Mouse (Mus musculus) frontal cortex, postnatal 36 days (tissue): Measurements from ENCODE around the gene Spen.

Experiments
- DNase-seq, 2 experiments: peaks; one replicate each; pipeline ENCODE4 v3.0.0; 2022; ENCODE audit warnings: low spot score in 2 of 2

Spen gene

DNA sequence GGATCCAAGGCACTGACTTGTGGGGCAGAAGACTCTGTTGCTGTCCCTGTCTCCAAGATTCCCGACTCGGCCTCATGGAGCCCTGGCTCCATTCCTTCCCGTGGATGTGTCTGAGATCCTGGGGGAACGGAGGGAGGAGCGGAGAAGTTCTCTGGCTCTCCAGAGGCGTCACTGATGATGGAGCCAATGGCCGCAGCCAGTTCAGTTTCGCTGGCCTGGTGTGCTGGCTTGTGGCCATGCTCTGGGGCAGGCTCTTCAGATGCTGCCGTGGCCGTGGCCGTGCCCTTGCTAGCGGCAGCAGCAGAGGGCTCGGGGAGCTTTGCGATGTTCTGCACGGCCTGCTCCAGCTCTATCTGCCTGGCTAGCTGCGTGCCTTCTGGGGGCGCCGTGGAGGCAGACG is 64.0 kb downstream of the Spen start:
- DNase-seq, result no peak

DNA sequence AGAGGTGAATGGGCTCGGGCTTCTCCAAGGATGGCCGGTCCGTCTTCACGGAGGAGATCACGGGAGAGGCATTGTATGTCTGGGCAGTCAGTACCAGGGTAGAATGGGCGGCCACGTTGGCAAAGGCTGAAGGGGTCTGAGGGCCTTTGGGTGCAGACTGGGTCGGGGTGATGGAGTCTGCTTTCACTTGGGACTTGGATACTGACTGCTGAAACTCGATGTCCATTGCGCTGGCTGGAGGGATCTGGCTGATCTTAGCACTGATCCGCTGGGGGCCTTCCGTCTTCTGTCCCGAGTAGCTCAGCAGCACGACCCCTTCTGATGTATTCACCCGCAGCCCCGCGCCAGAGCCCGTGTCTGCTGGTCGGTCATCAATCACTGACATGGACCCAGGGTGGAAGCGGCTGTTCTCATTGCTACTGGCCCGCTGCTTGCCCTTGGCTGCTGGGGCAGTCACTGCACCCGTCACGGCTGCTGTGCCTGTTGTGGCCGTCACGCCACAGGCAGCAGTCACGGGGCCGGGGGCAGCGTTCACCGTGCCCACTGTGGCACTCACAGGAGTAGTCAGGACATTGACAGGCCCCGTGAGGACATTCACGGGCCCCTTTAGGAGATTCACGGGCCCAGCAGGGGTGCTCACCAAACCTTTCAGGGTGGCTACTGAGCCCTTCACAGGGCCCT is 65.6 kb downstream of the Spen start:
- no peak for DNase-seq

DNA sequence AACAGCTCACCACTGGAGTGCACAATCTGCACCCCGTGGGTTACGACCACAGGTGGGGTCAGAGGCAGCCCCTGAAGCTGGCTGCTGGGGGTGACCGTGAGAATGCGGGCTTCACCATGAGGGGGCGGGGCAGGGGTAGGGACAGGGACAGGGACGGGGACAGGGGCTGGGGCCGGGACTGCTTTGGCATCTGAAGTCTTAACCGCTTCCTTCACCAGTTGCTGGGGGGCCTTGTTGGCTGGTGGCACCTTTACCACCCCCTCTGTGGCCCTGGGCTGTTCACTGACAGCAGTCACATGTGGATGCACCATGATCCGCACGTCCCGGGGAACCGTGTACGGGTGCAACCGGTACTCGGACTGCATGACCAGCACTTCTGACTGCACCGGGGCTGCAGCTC is 66.9 kb downstream of the Spen start:
- DNase-seq, result no peak

DNA sequence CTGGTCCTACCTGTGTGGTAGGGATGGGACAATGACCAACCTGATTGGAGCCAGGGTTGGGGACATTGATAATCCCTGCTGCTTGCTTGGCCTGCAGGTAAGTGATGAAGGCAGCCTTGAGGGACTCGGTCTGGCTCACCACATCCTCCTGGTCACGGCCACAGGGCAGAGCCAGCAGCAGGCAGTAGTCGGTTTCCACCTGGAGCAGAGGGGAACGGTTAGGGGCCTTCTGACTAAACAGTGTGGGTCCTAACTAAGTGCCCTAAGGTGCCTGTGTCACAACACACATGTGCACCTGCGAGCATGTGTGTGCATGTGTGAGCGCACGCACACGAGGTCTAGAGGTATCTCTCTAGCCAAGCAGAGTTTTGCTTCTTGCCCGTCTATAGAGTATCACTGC is 69.1 kb downstream of the Spen start:
- no peak for DNase-seq

DNA sequence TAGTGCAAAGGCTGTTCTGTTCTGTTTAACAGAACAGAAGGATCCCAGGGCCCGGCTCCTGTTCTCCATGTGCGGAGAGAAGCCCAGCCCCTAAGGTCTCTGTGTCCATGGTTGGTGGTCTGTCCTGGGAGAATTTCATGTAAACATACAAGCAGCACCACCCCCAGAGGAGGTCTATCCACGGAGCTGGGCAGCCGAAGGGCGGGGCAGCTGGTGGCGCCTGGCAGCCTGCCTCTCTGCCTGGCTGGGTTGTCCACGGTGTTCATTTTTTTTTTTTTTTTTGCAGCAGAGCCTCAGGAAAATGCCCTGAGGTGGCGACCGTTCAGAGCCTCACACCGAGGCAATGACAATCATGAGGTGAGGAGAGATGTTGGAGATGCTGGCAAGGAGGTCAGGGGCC is 69.8 kb downstream of the Spen start:
- DNase-seq, result no peak

DNA sequence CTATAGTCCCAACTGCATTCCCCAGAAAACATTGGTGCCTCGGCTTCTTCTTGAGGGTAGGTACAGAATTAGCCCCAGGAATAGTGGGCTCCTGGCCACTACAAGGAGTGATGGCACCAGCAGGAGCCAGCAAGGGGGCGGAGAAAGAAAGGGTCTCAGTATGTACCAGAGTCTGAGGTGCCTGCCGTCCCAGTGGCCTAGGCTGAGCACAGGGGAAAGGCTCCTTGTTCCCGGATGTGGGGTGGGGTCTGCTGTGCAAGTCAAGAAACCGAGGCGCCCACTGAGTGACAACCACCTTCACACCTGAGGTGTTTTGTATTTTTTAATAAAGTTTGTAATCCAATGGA is 70.8 kb downstream of the Spen start:
- no peak for DNase-seq

DNA sequence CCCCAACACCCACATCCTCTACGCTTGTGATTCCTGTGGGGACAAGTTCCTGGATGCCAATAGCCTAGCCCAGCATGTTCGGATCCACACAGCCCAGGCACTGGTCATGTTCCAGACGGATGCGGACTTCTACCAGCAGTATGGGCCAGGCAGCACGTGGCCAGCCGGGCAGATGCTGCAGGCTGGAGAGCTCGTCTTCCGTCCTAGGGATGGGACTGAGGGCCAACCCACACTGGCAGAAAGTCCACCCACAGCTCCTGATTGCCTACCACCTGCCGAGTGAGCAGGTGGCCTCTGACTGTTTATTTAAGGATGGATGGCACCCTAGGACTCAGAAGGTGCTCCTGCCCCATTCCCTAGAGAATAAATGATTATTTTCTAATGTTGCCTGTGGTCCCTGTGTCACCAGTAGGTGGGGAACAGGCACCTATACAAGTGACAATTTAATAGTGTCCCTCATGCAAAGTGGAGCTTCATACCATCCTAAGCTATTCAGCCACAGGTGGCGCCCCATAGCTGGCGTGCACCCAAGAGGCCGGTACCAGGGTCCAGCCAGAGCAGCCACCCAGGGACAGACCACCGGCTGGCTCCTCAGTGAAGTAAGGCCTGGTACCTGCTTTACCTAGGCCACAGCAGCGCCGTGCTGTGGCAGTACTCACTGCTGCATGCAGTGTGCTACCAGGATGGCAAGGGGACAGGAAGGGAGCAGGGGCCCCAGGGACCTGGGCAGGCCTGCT is 71.4 kb downstream of the Spen start:
- DNase-seq, result no peak

DNA sequence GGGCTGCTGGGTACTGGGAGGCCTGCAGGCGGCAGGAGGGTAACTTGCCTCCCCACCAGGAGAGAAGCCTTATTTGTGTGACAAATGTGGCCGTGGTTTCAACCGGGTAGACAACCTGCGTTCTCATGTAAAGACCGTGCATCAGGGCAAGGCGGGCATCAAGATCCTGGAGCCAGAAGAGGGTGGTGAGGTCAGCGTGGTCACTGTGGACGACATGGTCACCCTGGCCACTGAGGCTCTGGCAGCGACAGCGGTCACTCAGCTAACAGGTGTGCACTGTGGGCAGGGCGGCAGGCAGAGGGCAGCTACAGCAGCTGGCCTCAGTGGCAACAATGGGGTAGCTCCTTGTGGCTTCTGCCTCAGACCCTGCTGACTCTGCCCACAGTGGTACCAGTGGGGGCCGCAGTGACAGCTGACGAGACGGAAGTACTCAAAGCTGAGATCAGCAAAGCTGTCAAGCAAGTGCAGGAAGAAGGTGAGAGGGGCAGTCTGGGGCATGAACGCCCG is 72.1 kb downstream of the Spen start:
- no peak for DNase-seq

DNA sequence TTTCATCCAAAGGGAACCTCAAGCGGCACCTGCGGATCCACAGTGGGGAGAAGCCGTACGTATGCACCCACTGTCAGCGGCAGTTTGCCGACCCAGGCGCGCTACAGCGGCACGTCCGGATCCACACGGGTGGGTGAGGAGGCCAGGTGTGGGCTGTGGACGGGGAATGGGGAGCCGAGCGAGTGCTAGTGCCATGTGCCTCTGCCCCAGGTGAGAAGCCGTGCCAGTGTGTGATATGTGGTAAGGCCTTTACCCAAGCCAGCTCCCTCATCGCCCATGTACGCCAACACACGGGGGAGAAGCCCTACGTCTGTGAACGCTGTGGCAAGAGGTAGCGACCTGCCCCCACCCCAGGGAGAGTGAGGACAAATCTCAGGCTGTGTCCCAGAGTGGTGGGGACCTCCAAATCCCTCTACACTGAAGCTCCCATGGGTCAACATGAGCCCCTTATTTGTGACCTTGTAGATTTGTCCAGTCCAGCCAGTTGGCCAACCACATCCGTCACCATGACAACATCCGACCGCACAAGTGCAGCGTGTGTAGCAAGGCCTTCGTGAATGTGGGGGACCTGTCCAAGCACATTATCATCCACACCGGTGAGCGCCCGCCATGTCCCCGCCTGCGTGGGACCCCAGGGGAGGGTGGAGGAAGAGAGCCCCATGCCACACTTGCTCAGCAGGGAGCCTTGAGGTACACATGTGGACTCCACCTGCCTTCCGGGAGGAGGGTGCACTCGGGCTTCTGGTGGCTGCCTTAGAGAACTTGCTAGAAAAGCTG is 72.7 kb downstream of the Spen start:
- DNase-seq, result no peak

DNA sequence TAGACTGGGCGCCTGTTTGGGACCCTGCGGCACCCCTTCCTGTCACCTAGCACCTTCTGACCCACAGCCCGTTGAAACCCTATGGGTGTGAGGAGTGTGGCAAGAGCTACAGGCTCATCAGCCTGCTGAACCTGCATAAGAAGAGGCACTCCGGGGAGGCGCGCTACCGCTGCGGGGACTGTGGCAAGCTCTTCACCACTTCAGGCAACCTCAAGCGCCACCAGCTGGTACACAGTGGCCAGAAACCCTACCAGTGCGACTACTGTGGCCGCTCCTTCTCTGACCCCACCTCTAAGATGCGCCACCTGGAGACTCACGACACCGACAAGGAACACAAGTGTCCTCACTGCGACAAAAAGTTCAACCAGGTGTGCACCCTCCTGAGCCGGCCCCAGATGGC is 73.7 kb downstream of the Spen start:
- no peak for DNase-seq

DNA sequence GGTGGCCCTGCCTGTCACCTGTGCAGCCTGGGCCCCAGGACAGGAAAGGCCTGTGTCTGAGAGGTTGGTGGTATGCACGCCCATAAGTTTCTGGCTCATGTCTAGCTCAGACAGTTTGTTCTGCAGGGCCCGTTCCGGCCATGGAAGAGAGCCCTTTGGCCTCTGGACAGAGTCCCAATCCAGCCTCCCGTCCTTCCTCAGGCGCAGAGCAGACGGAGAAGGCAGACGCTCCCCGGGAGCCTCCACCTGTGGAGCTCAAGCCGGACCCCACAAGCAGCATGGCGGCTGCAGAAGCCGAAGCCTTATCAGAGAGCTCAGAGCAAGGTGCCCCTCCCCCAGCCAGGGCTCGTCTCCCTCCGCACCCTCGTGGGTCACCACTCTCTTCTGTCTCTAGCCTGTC is 74.9 kb downstream of the Spen start:
- DNase-seq, result no peak

DNA sequence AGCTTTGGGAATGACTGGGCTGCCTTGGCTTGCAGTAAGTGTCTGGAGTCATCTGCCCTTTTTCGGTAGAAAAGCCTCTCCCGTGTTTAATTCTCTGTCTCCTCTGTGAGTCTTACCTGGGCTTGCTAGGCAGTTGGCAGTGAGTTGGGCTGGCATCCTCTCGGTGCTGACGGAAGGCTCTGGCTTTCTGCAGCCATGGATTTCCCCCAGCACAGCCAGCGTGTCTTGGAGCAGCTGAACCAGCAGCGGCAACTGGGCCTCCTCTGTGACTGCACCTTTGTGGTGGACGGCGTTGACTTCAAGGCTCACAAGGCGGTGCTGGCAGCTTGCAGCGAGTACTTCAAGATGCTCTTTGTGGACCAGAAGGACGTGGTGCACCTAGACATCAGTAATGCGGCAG is 76.8 kb downstream of the Spen start:
- no peak for DNase-seq

DNA sequence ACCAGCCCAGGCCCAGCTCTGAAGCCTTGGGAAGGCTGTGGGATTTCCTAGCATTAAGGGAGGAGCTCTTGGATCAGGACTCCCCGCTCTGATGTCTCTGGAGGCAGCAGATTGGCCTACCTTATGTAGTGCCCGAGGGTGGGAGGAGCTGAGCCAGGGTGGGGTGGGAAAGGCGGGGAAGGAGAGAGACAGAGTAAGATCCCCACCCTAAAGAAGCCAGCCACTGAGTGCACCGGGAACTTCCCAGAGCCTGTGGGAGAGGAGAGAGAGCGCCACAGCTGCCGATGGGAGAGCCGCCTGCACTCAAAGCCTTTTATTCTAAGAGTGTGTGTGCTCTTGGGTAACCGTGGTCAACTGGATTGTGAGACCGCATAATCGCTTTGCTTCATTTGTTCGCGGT is 77.3 kb downstream of the Spen start:
- DNase-seq, result no peak

DNA sequence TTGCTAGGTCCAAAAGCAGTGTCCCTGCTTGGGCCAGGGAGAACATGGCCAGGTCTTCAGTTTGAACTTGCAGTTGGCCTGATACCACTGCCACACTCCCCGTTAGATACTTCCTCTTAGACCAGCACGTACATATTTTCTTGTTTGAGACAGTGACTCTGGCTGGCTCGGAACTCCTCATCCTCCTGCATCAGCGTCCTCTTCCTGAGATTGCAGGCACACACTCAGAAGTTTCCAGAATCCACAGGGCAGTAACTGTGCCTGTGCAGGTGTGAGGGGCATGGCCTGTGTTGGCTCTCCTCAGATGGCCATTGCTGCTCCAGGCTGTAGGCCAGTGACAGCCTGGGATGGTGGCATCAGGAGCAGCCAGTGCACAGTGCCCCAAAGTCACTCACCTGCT is 77.9 kb downstream of the Spen start:
- no peak for DNase-seq

DNA sequence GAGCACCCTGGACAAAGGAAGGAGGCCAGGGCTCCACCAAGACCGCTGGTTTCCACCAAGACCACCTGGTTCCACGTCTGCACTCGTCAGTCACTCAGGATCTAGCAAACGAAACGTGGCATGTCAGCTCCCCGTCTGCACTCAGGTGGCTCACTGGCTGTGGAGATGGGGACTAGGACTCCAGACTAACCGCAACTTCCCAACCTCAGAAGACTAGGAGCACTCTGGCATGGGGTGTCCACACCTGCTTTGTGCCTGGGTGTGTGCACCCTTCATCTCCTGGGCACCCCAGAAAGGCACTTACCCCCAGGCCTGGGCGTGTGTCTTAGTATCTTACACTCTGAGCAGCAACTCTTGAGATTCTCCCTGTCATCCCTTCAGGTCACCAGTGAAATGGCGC is 78.6 kb downstream of the Spen start:
- no peak for DNase-seq

DNA sequence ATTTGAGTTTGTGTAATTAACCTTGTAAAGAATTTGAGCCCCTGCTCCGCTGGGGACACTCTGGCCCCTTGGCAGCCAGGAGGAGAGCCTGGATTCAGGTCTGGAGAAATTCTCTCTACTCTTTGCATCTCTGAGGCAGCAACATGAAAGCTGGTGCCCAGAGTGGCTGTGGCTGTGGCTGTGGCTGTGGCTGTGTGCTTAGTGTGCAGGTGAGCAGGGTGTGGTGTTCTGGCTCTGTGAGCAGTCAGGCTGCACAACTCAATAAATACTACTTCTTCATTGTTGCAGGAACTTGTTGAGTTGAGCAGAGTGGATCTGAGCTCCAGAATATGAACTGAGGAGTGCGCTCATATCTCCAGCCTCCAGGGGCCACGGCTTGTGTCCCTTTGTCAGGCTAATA is 79.5 kb downstream of the Spen start:
- DNase-seq, result no peak

DNA sequence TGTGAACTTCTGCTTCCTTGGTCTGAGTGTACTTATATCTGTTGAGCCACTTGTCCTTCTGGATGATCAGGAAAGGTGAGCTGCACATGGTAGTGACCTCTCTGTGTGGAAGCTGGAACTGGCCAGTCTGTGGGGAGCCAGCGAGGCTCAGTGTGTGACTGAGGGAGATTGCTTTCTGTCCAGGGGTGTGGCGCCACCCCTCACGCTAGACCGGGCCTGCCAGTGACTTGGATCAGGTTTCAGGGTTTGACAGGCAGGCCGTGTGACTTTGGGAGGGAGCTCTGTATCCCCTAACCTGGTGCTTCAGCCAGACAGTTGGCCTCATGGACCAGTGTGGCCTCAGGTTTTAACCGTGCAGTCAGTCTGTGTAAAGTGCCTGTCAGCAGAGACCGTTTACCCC is 80.2 kb downstream of the Spen start:
- DNase-seq, result no peak

DNA sequence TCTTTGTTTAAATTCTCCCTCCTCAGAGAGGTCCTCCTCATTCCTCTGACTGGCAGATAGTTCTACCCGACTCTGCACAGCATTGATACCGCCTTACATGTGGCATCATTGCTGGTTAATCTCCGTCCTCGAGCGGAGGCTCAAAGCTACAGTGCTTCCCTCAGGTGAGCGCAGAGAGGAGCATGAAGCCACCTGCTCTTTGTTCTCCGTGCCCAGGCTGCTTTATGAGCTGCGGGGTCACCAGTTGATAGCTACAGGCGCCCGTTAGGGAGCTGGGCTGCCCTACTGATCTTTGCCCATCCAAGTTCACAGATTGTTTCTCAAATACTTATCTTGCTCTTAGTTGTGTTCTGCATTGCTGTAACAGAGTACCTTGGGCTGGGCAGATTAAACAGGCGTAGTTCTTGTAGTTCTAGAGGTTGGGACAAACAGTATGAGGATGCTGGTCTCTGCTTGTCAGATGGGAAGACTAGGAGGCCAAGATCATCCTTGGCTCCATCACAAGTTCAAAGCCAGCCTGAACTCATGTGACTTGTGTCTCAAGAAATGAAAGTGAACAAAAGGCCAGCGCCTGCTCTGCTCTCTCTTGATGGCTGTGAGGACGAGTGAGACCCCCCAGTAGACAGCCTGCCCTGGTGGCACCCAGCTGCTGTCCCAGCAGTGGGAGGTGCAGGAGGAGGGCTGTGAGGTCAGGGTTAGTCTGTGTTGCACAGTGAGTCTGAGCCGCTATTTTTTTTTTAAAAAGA is 82.0 kb downstream of the Spen start:
- DNase-seq, result no peak

DNA sequence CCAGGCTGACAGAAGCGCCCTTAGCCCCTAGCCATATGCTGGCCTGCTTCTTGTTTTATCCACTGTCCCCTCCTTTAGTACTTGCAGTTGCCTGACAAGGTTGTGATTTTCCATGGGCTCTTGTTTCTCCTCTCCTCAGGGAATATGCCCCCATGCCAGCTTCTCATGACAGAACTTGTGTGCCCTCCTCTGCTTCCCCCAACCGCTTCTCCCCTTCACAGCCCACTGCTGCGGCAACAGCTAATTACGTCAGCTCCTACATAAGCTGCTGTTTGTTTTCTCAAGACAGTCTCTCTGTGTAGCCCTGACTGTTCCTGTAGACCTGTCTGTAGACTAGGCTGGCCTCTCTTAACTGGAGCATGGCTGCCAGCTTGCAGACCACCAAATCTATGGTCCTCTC is 82.9 kb downstream of the Spen start:
- DNase-seq, result no peak

DNA sequence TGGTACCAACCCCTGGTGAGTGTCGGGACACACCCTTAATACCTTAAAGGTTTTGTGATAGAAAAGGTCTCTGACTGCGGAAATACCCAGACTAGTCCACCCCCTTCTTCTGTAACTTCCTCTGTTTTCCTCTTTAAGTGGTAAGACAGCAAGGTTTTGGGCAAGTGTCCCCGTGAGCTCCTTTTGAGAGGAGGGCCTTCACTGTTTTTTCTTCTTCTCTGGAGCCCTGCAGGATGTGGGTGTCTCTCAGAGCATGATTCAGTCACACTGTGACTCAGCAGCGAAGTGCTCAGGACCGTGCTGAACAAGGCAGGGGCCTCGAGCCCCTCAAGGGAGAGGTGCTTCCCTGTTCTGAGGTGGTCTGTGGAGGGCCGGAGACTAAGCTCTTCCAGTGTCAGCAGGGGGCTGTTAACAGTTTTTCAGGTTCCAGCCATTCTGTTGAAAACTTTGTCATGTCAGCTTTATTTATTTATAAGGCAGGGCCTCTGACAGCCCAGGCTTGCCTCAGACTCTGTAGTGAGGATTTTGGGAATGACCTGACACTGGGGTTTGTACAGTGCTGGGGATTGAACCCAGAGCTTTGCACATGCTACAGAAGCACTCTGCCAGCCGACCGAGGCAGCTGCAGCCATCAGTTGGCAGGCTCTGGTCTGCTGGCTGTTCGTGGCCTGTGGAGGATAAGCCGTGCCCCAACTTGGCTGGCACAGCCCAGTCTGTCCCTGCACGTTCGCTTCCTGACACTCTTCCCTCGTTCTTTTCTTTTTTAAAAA is 83.6 kb downstream of the Spen start:
- DNase-seq, result peak; percentile 55 to 61

DNA sequence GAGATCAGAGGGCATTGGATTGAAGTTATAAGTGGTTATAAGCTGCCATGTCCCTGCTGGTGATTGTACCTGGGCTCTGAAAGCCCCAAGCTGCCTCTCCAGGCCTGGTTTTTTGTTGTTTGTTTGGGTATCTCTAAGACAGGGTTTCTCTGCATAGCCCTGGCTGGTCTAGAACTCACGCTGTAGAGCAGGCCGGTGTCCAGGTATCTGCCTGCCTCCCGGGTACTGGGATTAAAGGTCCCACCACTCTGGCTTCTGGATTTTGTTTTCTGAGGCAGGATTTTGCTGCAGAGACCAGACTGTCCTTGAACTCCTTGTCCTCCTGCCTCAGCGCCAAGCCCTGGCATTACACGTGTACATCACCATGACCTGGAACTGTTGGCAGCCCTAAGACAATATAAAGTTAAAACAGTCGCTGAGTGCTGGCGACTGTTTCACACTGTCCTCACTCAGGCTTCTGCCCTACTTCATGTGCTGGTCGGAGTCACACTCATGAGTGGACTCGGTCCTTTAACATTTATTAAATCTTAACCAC is 86.4 kb downstream of the Spen start:
- DNase-seq, result no peak
